Mouse (Mus musculus): ENCODE measurements around the gene Hk3.

DNA sequence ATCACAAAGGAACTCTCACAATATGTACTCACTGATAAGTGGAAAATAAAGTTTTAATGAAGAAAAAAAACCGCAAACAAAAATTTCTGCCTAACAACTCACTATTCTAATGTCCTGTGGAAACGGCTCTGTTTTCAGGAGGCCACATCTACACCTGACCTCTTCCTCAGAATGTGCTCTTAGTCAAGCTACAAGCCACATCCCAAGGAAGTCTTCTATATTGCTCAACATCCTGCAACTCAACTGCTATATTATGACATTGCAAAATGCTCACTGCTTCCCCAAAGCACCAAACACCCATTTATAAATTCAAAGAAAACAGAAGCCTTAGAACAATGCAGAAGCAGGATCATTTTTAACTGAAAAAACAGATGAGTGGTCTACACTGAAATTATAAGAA is 18.8 kb upstream of the Hk3 start:
- no peak for TF ChIP-seq CTCF (IDR thresholded peaks at IDR 0.05; ENCODE audit: extremely low read depth, insufficient read length, insufficient replicate concordance, low read depth, low read length)
- no peak for TF ChIP-seq POLR2A (IDR thresholded peaks at IDR 0.05; ENCODE audit: low read depth, low read length)
